ENCODE assay signal across 31 mouse cellular contexts in the genomic region with DNA sequence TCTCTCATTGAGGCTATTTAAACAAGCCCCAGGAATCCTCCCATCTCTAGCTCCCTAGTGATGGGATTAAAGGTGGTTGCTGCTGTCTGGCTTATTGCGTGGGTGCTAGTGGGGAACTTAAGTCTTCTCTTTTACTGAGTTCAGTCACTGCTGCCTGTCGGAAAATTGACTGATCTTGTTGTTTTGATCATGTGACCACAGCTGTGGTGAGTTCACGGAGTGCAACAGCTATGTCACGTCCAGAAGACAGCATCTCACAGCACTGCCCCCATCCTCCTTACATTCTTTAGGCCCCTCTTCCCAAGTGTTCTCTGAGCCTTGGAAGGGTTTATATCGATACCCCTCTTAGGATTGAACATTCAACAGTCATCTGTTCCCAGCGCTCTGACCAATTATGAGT. TPM values are rescaled to one million over a fixed set of nuclear protein-coding genes. Genes with fewer than 3 reads are reported as not detected.
"Had no signal": no experiment of that assay in that cellular context is flagged by ENCODE, and none has a peak within 500 bp of the region (broad histone marks: within the 10 kb centered on the region; RNA-seq: fewer than 3 reads in every experiment).

No protein-coding gene starts in this region.

- H3K4me2 ChIP-seq: heart, embryonic 11.5 days; heart, embryonic 13.5 days; heart, embryonic 15.5 days; hindbrain, embryonic 13.5 days; hindbrain, embryonic 15.5 days; kidney, embryonic 15.5 days; limb, embryonic 13.5 days; limb, embryonic 15.5 days; liver, embryonic 11.5 days; liver, embryonic 13.5 days; liver, embryonic 15.5 days had no signal

- H3K4me3 ChIP-seq: heart, adult 2 months; heart, embryonic 13.5 days; heart, embryonic 15.5 days; hindbrain, embryonic 13.5 days; hindbrain, embryonic 15.5 days; kidney, embryonic 15.5 days; limb, embryonic 13.5 days; limb, embryonic 15.5 days; liver, embryonic 13.5 days; liver, embryonic 15.5 days had no signal

- H3K27ac ChIP-seq: heart, embryonic 13.5 days; heart, embryonic 15.5 days; hindbrain, embryonic 13.5 days; hindbrain, embryonic 15.5 days; hindbrain, postnatal 0 days; kidney, embryonic 15.5 days; kidney, postnatal 0 days; limb, embryonic 13.5 days; limb, embryonic 15.5 days; liver, embryonic 13.5 days; liver, embryonic 15.5 days had no signal

- H3K9me3 ChIP-seq: heart, embryonic 13.5 days; heart, embryonic 15.5 days; hindbrain, embryonic 13.5 days; hindbrain, embryonic 15.5 days; kidney, embryonic 15.5 days; limb, embryonic 13.5 days; limb, embryonic 15.5 days; liver, embryonic 13.5 days; liver, embryonic 15.5 days had no signal

- H3K9ac ChIP-seq: heart, embryonic 13.5 days; heart, embryonic 15.5 days; hindbrain, embryonic 13.5 days; hindbrain, embryonic 15.5 days; kidney, embryonic 15.5 days; limb, embryonic 13.5 days; limb, embryonic 15.5 days; liver, embryonic 13.5 days; liver, embryonic 15.5 days; liver, postnatal 0 days had no signal

- DNase-seq: gastrocnemius, postnatal 10 days; gastrocnemius, postnatal 25 days; heart, adult 11 months; heart, adult 2 months; heart, postnatal 14 days; heart, postnatal 36 days; kidney, adult 11 months; kidney, adult 2 months; kidney, adult 9 months; kidney, postnatal 14 days; kidney, postnatal 36 days; layer of hippocampus, adult 9-11 months; layer of hippocampus, postnatal 36 days; left cerebral cortex, postnatal 4 days; liver, embryonic 13.5 days; liver, postnatal 0 days had no signal

- ATAC-seq: hindbrain, postnatal 0 days; intestine, embryonic 16.5 days; liver, postnatal 0 days had no signal

- H3K27me3 ChIP-seq: heart, embryonic 13.5 days; heart, embryonic 15.5 days; hindbrain, embryonic 13.5 days; hindbrain, embryonic 15.5 days; kidney, embryonic 15.5 days; limb, embryonic 13.5 days; limb, embryonic 15.5 days; liver, embryonic 13.5 days; liver, embryonic 15.5 days had no signal

- H3K36me3 ChIP-seq: heart, embryonic 15.5 days; hindbrain, embryonic 13.5 days; hindbrain, embryonic 15.5 days; kidney, embryonic 15.5 days; limb, embryonic 13.5 days; limb, embryonic 15.5 days had no signal

RNA-seq across cellular contexts. Expression of a gene that starts 19.0 kb away (rescaled TPM):
- polyA plus RNA-seq: hindbrain, embryonic 11.5 days; hindbrain, embryonic 13.5 days; hindbrain, embryonic 15.5 days; intestine, embryonic 14.5 days; intestine, embryonic 16.5 days; liver, embryonic 11.5 days; liver, embryonic 13.5 days; liver, postnatal 0 days had no signal
